Mouse (Mus musculus): ENCODE results near the gene Gm3336. TPM values are rescaled to one million over a fixed set of nuclear protein-coding genes. Genes with fewer than 3 reads are reported as not detected.
A peak's percentile ranks its signal among the peaks of the same experiment; 100 is the strongest.

Gm3336 gene
- polyA plus RNA-seq, 1 experiment from 2014 or later = 32.2 TPM

GRCm38 (mm10) chr8:70754043-70754870 is 35.9 kb downstream of the Gm3336 start, which contains the start of gene Rab3a:
Rab3a (plus strand) TSS chr8:70754679.
- peak within 1 kb of the TSS; percentile 91 for H3K27ac ChIP-seq (replicated peaks)
- H3K4me3 ChIP-seq (ENCODE audit: low read depth, low read length) = peak within 1 kb of the TSS; percentile 72
- peak within 1 kb of the TSS; percentile 96 for H3K4me2 ChIP-seq (replicated peaks; ENCODE audit: low read depth)
- H3K9ac ChIP-seq (ENCODE audit: low read length) = peak within 1 kb of the TSS; percentile 83
- DNase-seq (ENCODE audit: low spot score) = peak; percentile 98
- ATAC-seq (ENCODE audit: low FRiP score, low TSS enrichment) = peak; percentile 95
- H3K9me3 ChIP-seq (ENCODE audit: control insufficient read depth, low read length) = no peaks in the 10 kb centered on the region
- TF ChIP-seq CTCF (IDR thresholded peaks at IDR 0.05; ENCODE audit: low read depth) = no peak; the same call in 1 of the 2 replicates
- no peak for TF ChIP-seq EP300 (optimal IDR thresholded peaks at IDR 0.05)
- 8% methylated on average over 37 of the region's 37 CpGs for WGBS
- H3K36me3 ChIP-seq (ENCODE audit: control insufficient read depth, insufficient read depth, low read length) = no peaks in the 10 kb centered on the region; the same call in 1 of the 2 replicates
- H3K4me1 ChIP-seq (replicated peaks; ENCODE audit: control insufficient read depth, insufficient read depth) = peaks cover 4% of the 10 kb centered on the region; the same call in 1 of the 2 replicates
- H3K27me3 ChIP-seq (ENCODE audit: control insufficient read depth, insufficient read depth, low read length) = no peaks in the 10 kb centered on the region

GRCm38 (mm10) chr8:70754871-70755660 is 36.7 kb downstream of the Gm3336 start:
- Histone ChIP-seq H3K9ac (ENCODE audit: low read length) (peak overlapping the region; percentile 83), H3K27ac (replicated peaks) (peak overlapping the region; percentile 75), H3K27me3 (ENCODE audit: control insufficient read depth, insufficient read depth, low read length) (no peaks in the 10 kb centered on the region), H3K4me2 (replicated peaks; ENCODE audit: low read depth) (peak overlapping the region; percentile 96), H3K9me3 (ENCODE audit: control insufficient read depth, low read length) (no peaks in the 10 kb centered on the region), H3K36me3 (ENCODE audit: control insufficient read depth, insufficient read depth, low read length) (no peaks in the 10 kb centered on the region; the same call in 1 of the 2 replicates), H3K4me1 (replicated peaks; ENCODE audit: control insufficient read depth, insufficient read depth) (peaks cover 7% of the 10 kb centered on the region; the same call in 1 of the 2 replicates), H3K4me3 (ENCODE audit: low read depth, low read length) (peak overlapping the region; percentile 72)
- peak; percentile 72 for DNase-seq (ENCODE audit: low spot score)
- ATAC-seq (ENCODE audit: low FRiP score, low TSS enrichment) = peak; percentile 32
- TF ChIP-seq CTCF (IDR thresholded peaks at IDR 0.05; ENCODE audit: low read depth) = no peak
- 9% methylated on average over 50 of the region's 50 CpGs for WGBS

- TF ChIP-seq EP300 (optimal IDR thresholded peaks at IDR 0.05) (no peak), CTCF (IDR thresholded peaks at IDR 0.05; ENCODE audit: low read depth) (no peak)
- H3K9ac ChIP-seq (ENCODE audit: low read length) = peak overlapping the region; percentile 83; the same call in 1 of the 2 replicates
- H3K27me3 ChIP-seq (ENCODE audit: control insufficient read depth, insufficient read depth, low read length) = no peaks in the 10 kb centered on the region
- H3K36me3 ChIP-seq (ENCODE audit: control insufficient read depth, insufficient read depth, low read length) = no peaks in the 10 kb centered on the region; the same call in 1 of the 2 replicates
- H3K4me1 ChIP-seq (replicated peaks; ENCODE audit: control insufficient read depth, insufficient read depth) = peaks cover 7% of the 10 kb centered on the region; the same call in 1 of the 2 replicates
- ATAC-seq (ENCODE audit: low FRiP score, low TSS enrichment) (no peak), DNase-seq (ENCODE audit: low spot score) (peak; percentile 16)
- H3K27ac ChIP-seq (replicated peaks) = no peak overlapping the region
- peak overlapping the region; percentile 96 for H3K4me2 ChIP-seq (replicated peaks; ENCODE audit: low read depth)
- H3K9me3 ChIP-seq (ENCODE audit: control insufficient read depth, low read length) = no peaks in the 10 kb centered on the region
- 85% methylated on average over 24 of the region's 24 CpGs for WGBS
- no peak overlapping the region; the same call in 1 of the 2 replicates for H3K4me3 ChIP-seq (ENCODE audit: low read depth, low read length)
Observed at GRCm38 (mm10) chr8:70755661-70756475, 37.5 kb downstream of the Gm3336 start.

- DNase-seq (ENCODE audit: low spot score) (peak; percentile 12), ATAC-seq (ENCODE audit: low FRiP score, low TSS enrichment) (no peak)
- no peak for TF ChIP-seq EP300 (optimal IDR thresholded peaks at IDR 0.05)
- no peak for TF ChIP-seq CTCF (IDR thresholded peaks at IDR 0.05; ENCODE audit: low read depth)
- H3K4me3 ChIP-seq (ENCODE audit: low read depth, low read length) = no peak overlapping the region
- no peaks in the 10 kb centered on the region for H3K9me3 ChIP-seq (ENCODE audit: control insufficient read depth, low read length)
- H3K9ac ChIP-seq (ENCODE audit: low read length) = 0 out of 2 replicates have a peak overlapping the region, but pooled peaks have one; percentile 8
- 96% methylated on average over 6 of the region's 6 CpGs for WGBS
- H3K36me3 ChIP-seq (ENCODE audit: control insufficient read depth, insufficient read depth, low read length) = no peaks in the 10 kb centered on the region; the same call in 1 of the 2 replicates
- no peak overlapping the region for H3K27ac ChIP-seq (replicated peaks)
- H3K27me3 ChIP-seq (ENCODE audit: control insufficient read depth, insufficient read depth, low read length) = no peaks in the 10 kb centered on the region
- no peak overlapping the region for H3K4me2 ChIP-seq (replicated peaks; ENCODE audit: low read depth)
- peaks cover 7% of the 10 kb centered on the region; the same call in 1 of the 2 replicates for H3K4me1 ChIP-seq (replicated peaks; ENCODE audit: control insufficient read depth, insufficient read depth)
Observed at GRCm38 (mm10) chr8:70756476-70757040, 38.2 kb downstream of the Gm3336 start.
